Mouse (Mus musculus): Measurements from ENCODE around the gene Hrh2. TPM values are rescaled to one million over a fixed set of nuclear protein-coding genes. Genes with fewer than 3 reads are reported as not detected.

Gene Hrh2
- polyA plus RNA-seq, 2 experiments: 0.10 to 0.11 TPM

DNA sequence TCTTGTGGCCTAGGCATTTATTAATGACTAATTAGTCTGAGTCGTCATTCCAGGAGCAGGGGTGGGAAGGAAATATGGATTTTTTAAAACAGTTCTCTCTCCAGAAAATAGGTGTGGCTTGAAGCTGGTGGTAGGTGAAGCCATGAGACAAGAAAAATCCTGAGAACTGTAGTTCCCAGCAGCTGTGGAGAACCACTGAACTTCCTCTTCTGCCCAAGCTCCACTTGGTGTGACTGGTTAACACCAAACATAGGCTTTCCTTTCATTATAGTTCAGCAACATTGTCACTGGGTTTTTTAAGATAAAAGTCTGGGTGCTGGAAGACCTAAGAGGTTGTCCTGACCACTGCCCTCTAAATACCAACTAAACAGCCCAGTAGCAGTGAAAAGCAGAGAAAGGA, 31.4 kb upstream of the Hrh2 start:
- H3K27ac ChIP-seq: no peak overlapping the region

DNA sequence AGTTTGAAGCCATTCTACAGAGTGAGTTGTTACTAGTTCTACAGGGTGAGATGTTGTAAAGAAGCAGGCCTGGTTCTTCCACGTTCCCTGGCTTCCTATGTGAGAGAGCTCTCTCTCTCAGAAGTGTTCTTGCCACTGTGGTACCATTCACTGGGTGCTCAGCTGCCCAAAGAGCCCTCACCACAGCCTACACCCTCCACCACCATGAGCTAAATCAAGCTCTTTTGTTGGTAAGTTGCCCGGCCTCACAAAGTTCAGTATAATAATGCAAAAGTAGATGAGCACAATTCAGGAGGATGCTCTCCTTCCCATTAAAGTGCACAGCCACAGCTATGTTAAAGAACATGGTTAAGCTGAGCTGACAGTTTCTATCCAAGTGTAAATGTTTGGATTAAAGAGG, 30.4 kb upstream of the Hrh2 start:
- no peaks in the 10 kb centered on the region for H3K9me3 ChIP-seq (ENCODE audit: control insufficient read depth, low read length)
- H3K9ac ChIP-seq (replicated peaks): no peak overlapping the region
- WGBS (ENCODE audit: insufficient replicate concordance): 44% methylated on average over 2 of the region's 2 CpGs
- no peak overlapping the region for H3K4me2 ChIP-seq (ENCODE audit: low read depth)
- no peaks in the 10 kb centered on the region for H3K36me3 ChIP-seq (replicated peaks; ENCODE audit: control insufficient read depth, insufficient read depth, low read depth)
- DNase-seq (ENCODE audit: low read depth in 3 of 3, low spot score in 3 of 3): no peak
- H3K4me3 ChIP-seq (ENCODE audit: insufficient read depth in 1 of 2, low read depth in 2 of 2, low read length in 2 of 2): no peak overlapping the region
- ATAC-seq (ENCODE audit: insufficient read depth): no peak
- no peak overlapping the region for H3K27ac ChIP-seq
- H3K4me1 ChIP-seq (replicated peaks; ENCODE audit: control insufficient read depth in 2 of 2, insufficient read depth in 2 of 2, low read length in 1 of 2): no peaks in the 10 kb centered on the region
- no peaks in the 10 kb centered on the region for H3K27me3 ChIP-seq (ENCODE audit: control insufficient read depth, insufficient read depth, low read length)
- TF ChIP-seq EP300 (IDR thresholded peaks at IDR 0.05; ENCODE audit: low read depth) (no peak), CTCF (IDR thresholded peaks at IDR 0.05; ENCODE audit: low read depth) (no peak)

More for the DNA sequence above, 31.4 kb upstream of the Hrh2 start:
- H3K4me3 ChIP-seq (ENCODE audit: insufficient read depth in 1 of 2, low read depth in 2 of 2, low read length in 2 of 2): no peak overlapping the region
- ATAC-seq (ENCODE audit: insufficient read depth): no peak
- H3K9me3 ChIP-seq (ENCODE audit: control insufficient read depth, low read length): no peaks in the 10 kb centered on the region
- H3K9ac ChIP-seq (replicated peaks): no peak overlapping the region
- H3K4me2 ChIP-seq (ENCODE audit: low read depth): no peak overlapping the region
- no peaks in the 10 kb centered on the region for H3K27me3 ChIP-seq (ENCODE audit: control insufficient read depth, insufficient read depth, low read length)
- DNase-seq (ENCODE audit: low read depth in 3 of 3, low spot score in 3 of 3): no peak
- H3K4me1 ChIP-seq (replicated peaks; ENCODE audit: control insufficient read depth in 2 of 2, insufficient read depth in 2 of 2, low read length in 1 of 2): no peaks in the 10 kb centered on the region
- no peak for TF ChIP-seq CTCF (IDR thresholded peaks at IDR 0.05; ENCODE audit: low read depth)
- WGBS (ENCODE audit: insufficient replicate concordance): 19% methylated on average over 1 of the region's 1 CpGs
- H3K36me3 ChIP-seq (replicated peaks; ENCODE audit: control insufficient read depth, insufficient read depth, low read depth): no peaks in the 10 kb centered on the region

DNA sequence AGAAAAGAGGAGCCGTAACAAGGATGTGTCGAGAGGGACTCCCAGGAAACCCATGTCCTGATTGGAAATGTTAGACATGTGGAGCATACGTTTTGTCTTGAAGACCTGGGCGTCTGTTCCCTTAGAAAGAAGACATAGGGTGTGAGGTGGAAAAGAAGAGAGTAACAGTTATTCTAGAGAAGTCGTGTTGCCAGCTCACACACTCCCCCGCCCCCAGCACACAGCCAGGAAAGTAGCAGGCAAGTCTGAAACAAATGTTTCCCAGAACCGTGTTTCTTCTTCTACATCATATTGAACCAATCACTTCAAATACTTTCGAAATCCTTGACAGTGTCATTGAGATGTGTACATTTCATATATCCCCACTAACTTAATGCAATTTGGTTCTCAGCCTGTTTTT, 28.6 kb upstream of the Hrh2 start:
- DNase-seq (ENCODE audit: low read depth in 3 of 3, low spot score in 3 of 3): no peak
- no peak for ATAC-seq (ENCODE audit: insufficient read depth)
- WGBS (ENCODE audit: insufficient replicate concordance): 59% methylated on average over 8 of the region's 8 CpGs
- Histone ChIP-seq H3K36me3 (replicated peaks; ENCODE audit: control insufficient read depth, insufficient read depth, low read depth) (no peaks in the 10 kb centered on the region), H3K4me3 (ENCODE audit: insufficient read depth in 1 of 2, low read depth in 2 of 2, low read length in 2 of 2) (no peak overlapping the region), H3K9ac (replicated peaks) (no peak overlapping the region), H3K4me2 (ENCODE audit: low read depth) (no peak overlapping the region), H3K27ac (no peak overlapping the region), H3K27me3 (ENCODE audit: control insufficient read depth, insufficient read depth, low read length) (no peaks in the 10 kb centered on the region), H3K9me3 (ENCODE audit: control insufficient read depth, low read length) (no peaks in the 10 kb centered on the region), H3K4me1 (replicated peaks; ENCODE audit: control insufficient read depth in 2 of 2, insufficient read depth in 2 of 2, low read length in 1 of 2) (no peaks in the 10 kb centered on the region; a peak in 1 of 4 replicates)
- no peak for TF ChIP-seq CTCF (IDR thresholded peaks at IDR 0.05; ENCODE audit: low read depth)
- no peak for TF ChIP-seq EP300 (IDR thresholded peaks at IDR 0.05; ENCODE audit: low read depth)

DNA sequence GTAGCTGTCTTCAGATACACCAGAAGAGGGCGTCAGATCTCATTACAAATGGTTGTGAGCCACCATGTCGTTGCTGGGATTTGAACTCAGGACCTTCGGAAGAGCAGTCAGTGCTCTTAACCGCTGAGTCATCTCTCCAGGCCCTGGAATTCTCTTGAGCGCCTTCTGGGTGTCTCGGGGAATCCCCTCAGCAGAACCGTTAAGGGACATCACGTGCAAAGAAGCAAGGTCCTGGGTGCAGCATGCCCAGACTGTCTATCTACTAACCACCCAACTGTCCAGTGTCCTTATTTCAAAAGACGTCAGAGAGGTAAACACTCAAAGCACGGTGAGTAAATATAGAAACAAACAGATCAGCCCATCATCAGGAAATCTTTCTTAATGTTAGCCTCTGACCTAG, 27.5 kb upstream of the Hrh2 start:
- ATAC-seq (ENCODE audit: insufficient read depth): no peak
- TF ChIP-seq EP300 (IDR thresholded peaks at IDR 0.05; ENCODE audit: low read depth): no peak
- no peak for TF ChIP-seq CTCF (IDR thresholded peaks at IDR 0.05; ENCODE audit: low read depth)
- Histone ChIP-seq H3K9ac (replicated peaks) (no peak overlapping the region), H3K27ac (no peak overlapping the region), H3K36me3 (replicated peaks; ENCODE audit: control insufficient read depth, insufficient read depth, low read depth) (no peaks in the 10 kb centered on the region), H3K27me3 (ENCODE audit: control insufficient read depth, insufficient read depth, low read length) (no peaks in the 10 kb centered on the region), H3K4me3 (ENCODE audit: insufficient read depth in 1 of 2, low read depth in 2 of 2, low read length in 2 of 2) (no peak overlapping the region), H3K4me1 (replicated peaks; ENCODE audit: control insufficient read depth in 2 of 2, insufficient read depth in 2 of 2, low read length in 1 of 2) (no peaks in the 10 kb centered on the region; a peak in 1 of 4 replicates), H3K9me3 (ENCODE audit: control insufficient read depth, low read length) (no peaks in the 10 kb centered on the region), H3K4me2 (ENCODE audit: low read depth) (no peak overlapping the region)
- WGBS (ENCODE audit: insufficient replicate concordance): 66% methylated on average over 10 of the region's 10 CpGs
- no peak for DNase-seq (ENCODE audit: low read depth in 3 of 3, low spot score in 3 of 3)

DNA sequence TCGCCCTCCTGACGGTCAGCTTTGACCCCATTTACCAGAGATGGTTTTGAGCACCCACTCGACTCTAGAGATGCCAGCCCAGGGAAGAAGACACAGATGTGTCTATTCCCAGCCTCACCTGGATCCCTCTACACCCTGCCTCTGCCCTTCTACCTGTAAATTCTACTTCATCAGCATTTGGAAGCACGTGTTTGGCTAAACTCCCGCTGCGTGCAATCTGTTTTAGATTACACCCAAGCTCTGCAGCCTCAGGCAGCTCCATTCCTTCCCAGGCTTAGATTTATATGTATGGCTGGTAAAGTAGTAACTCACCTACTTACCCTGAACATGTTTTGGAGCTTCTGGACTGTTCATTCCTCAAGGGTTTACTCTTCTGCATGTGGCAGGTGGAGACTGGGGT, 26.9 kb upstream of the Hrh2 start:
- H3K27me3 ChIP-seq (ENCODE audit: control insufficient read depth, insufficient read depth, low read length): no peaks in the 10 kb centered on the region
- no peaks in the 10 kb centered on the region; a peak in 1 of 4 replicates for H3K4me1 ChIP-seq (replicated peaks; ENCODE audit: control insufficient read depth in 2 of 2, insufficient read depth in 2 of 2, low read length in 1 of 2)
- H3K36me3 ChIP-seq (replicated peaks; ENCODE audit: control insufficient read depth, insufficient read depth, low read depth): no peaks in the 10 kb centered on the region
- no peak overlapping the region for H3K9ac ChIP-seq (replicated peaks)
- H3K4me3 ChIP-seq (ENCODE audit: insufficient read depth in 1 of 2, low read depth in 2 of 2, low read length in 2 of 2): no peak overlapping the region
- H3K27ac ChIP-seq: no peak overlapping the region
- no peaks in the 10 kb centered on the region for H3K9me3 ChIP-seq (ENCODE audit: control insufficient read depth, low read length)
- 56% methylated on average over 6 of the region's 6 CpGs for WGBS (ENCODE audit: insufficient replicate concordance)
- DNase-seq (ENCODE audit: low read depth in 3 of 3, low spot score in 3 of 3): no peak
- no peak for ATAC-seq (ENCODE audit: insufficient read depth)
- TF ChIP-seq CTCF (IDR thresholded peaks at IDR 0.05; ENCODE audit: low read depth) (no peak), EP300 (IDR thresholded peaks at IDR 0.05; ENCODE audit: low read depth) (no peak)
- H3K4me2 ChIP-seq (ENCODE audit: low read depth): no peak overlapping the region
